Mouse (Mus musculus): ENCODE data around the gene Syngr3. TPM values are rescaled to one million over a fixed set of nuclear protein-coding genes. Genes with fewer than 3 reads are reported as not detected.
"Not testable (repeated sequence)": the region's sequence is repeated elsewhere in the genome, so short reads cannot be mapped to it uniquely, and the experiment has no call there.

Gene Syngr3
- polyA plus RNA-seq, 1 experiment from 2014 or later = 147 TPM

DNA sequence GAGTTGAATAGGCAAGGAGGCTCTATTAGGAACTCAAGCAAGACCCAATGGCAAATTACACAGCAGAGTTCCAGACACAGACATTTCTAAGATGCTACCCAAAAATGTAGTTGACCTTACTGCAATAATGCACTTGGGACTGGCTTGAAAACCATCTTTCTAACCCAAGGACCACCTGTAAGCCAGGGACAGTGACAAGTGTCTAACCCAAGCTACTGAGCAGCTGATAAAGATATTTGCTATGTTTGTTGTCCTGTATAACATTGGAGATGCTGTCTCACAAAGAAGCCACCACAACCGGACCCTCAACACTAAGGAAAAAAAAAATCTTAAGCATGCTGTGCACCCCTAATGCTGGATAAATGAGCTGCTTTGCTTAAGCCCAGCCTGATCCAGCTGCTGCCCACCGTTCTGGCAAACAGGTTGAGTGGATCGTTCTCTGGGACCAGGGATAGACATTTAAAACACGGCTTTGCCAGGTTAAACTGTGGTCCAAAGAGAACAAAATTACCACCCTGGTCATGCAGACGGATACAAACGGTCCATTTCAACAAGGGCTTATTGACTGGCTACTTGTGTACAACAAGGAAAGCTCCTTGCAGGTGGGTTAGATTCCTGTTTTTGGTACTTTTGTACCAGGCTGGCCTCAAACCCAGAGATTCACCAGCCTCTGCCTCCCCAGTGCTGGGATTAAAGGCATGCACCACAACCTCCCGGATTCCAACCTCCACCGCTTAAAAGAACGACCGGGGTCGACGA, 33.5 kb upstream of the Syngr3 start:
- Histone ChIP-seq H3K4me1 (ENCODE audit: control insufficient read depth, insufficient read depth, low read length) (peaks cover 9% of the 10 kb centered on the region), H3K36me3 (ENCODE audit: control insufficient read depth, insufficient read depth, low read length) (peaks cover 16% of the 10 kb centered on the region), H3K9ac (replicated peaks; ENCODE audit: low read length) (peak overlapping the region; percentile 88), H3K4me3 (replicated peaks; ENCODE audit: low read depth, low read length) (peak overlapping the region; percentile 76), H3K27ac (replicated peaks; ENCODE audit: low read depth, low read length) (no peak overlapping the region; the same call in 1 of the 2 replicates), H3K4me2 (ENCODE audit: low read length) (peak overlapping the region; percentile 94), H3K9me3 (ENCODE audit: control insufficient read depth, low read length) (no peaks in the 10 kb centered on the region), H3K27me3 (ENCODE audit: control insufficient read depth, insufficient read depth, low read length) (no peaks in the 10 kb centered on the region)
- no peak for DNase-seq
- 2% methylated on average over 12 of the region's 12 CpGs for WGBS
- no peak for ATAC-seq (ENCODE audit: low FRiP score, low TSS enrichment)

DNA sequence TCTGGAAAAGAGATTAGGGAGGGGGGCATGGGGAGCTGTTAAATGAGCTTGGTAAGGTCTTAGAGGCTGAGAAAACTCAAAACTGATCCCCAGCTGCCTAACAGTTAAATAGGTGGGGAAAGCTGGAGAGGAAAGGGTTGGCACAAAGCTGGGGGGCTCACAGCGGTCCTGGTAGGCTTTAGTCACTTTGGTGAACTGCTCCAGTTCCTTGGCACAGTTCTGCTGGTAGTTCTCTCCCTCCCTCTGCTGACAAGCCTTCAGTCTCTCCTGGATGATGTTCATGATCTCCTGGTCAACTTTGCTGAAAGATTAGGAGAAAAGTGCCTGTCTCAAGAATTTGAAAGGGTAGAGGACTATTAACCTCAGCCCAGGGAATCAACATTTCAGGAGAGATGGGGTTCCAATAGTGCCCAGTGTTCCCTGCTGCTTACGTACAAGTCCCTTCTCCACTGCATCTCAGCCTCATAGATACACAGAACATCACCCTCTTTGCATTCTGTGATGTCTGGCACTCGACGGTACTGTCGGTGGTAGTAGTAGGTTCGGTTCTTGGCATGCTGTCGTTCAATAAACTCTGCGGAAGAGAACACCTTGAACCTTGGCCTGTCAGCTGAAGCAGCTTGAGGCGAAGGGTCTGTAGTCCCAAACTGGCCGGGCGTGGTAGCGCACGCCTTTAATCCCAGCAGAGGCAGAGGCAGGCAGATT, 32.6 kb upstream of the Syngr3 start:
- Histone ChIP-seq H3K27me3 (ENCODE audit: control insufficient read depth, insufficient read depth, low read length) (no peaks in the 10 kb centered on the region), H3K36me3 (ENCODE audit: control insufficient read depth, insufficient read depth, low read length) (peaks cover 16% of the 10 kb centered on the region), H3K9ac (replicated peaks; ENCODE audit: low read length) (no peak overlapping the region), H3K4me3 (replicated peaks; ENCODE audit: low read depth, low read length) (no peak overlapping the region), H3K27ac (replicated peaks; ENCODE audit: low read depth, low read length) (no peak overlapping the region), H3K9me3 (ENCODE audit: control insufficient read depth, low read length) (no peaks in the 10 kb centered on the region), H3K4me1 (ENCODE audit: control insufficient read depth, insufficient read depth, low read length) (peaks cover 9% of the 10 kb centered on the region), H3K4me2 (ENCODE audit: low read length) (peak overlapping the region; percentile 94; the same call in 1 of the 2 replicates)
- DNase-seq = no peak
- no peak for ATAC-seq (ENCODE audit: low FRiP score, low TSS enrichment)
- 36% methylated on average over 13 of the region's 13 CpGs for WGBS

GRCm38 (mm10) chr17:24721383-24721955, 31.7 kb upstream of the Syngr3 start:
- DNase-seq; H3K4me1 ChIP-seq (ENCODE audit: control insufficient read depth, insufficient read depth, low read length); H3K9me3 ChIP-seq (ENCODE audit: control insufficient read depth, low read length); H3K27ac ChIP-seq (replicated peaks; ENCODE audit: low read depth, low read length); H3K27me3 ChIP-seq (ENCODE audit: control insufficient read depth, insufficient read depth, low read length); ATAC-seq (ENCODE audit: low FRiP score, low TSS enrichment): not testable (repeated sequence)
- Histone ChIP-seq H3K4me2 (ENCODE audit: low read length) (peak overlapping the region; percentile 84), H3K9ac (replicated peaks; ENCODE audit: low read length) (peak overlapping the region; percentile 34; the same call in 1 of the 2 replicates), H3K36me3 (ENCODE audit: control insufficient read depth, insufficient read depth, low read length) (peaks cover 17% of the 10 kb centered on the region), H3K4me3 (replicated peaks; ENCODE audit: low read depth, low read length) (peak overlapping the region; percentile 19)
- 71% methylated on average over 7 of the region's 7 CpGs for WGBS

GRCm38 (mm10) chr17:24720616-24721015, 30.9 kb upstream of the Syngr3 start:
- H3K4me1 ChIP-seq (ENCODE audit: control insufficient read depth, insufficient read depth, low read length); ATAC-seq (ENCODE audit: low FRiP score, low TSS enrichment); H3K27me3 ChIP-seq (ENCODE audit: control insufficient read depth, insufficient read depth, low read length); DNase-seq; H3K27ac ChIP-seq (replicated peaks; ENCODE audit: low read depth, low read length); H3K9me3 ChIP-seq (ENCODE audit: control insufficient read depth, low read length): not testable (repeated sequence)
- peak overlapping the region; percentile 77 for H3K9ac ChIP-seq (replicated peaks; ENCODE audit: low read length)
- peak overlapping the region; percentile 84 for H3K4me2 ChIP-seq (ENCODE audit: low read length)
- H3K36me3 ChIP-seq (ENCODE audit: control insufficient read depth, insufficient read depth, low read length) = peaks cover 24% of the 10 kb centered on the region
- peak overlapping the region; percentile 85 for H3K4me3 ChIP-seq (replicated peaks; ENCODE audit: low read depth, low read length)
- under 1% methylated on average over 11 of the region's 11 CpGs for WGBS

GRCm38 (mm10) chr17:24719494-24720222, 29.9 kb upstream of the Syngr3 start:
- WGBS = under 1% methylated on average over 61 of the region's 61 CpGs
- Histone ChIP-seq H3K9ac (replicated peaks; ENCODE audit: low read length) (peak overlapping the region; percentile 80), H3K36me3 (ENCODE audit: control insufficient read depth, insufficient read depth, low read length) (peaks cover 29% of the 10 kb centered on the region), H3K4me1 (ENCODE audit: control insufficient read depth, insufficient read depth, low read length) (peaks cover 9% of the 10 kb centered on the region), H3K27me3 (ENCODE audit: control insufficient read depth, insufficient read depth, low read length) (no peaks in the 10 kb centered on the region), H3K4me2 (ENCODE audit: low read length) (peak overlapping the region; percentile 84), H3K27ac (replicated peaks; ENCODE audit: low read depth, low read length) (peak overlapping the region; percentile 84), H3K4me3 (replicated peaks; ENCODE audit: low read depth, low read length) (peak overlapping the region; percentile 85), H3K9me3 (ENCODE audit: control insufficient read depth, low read length) (no peaks in the 10 kb centered on the region)
- ATAC-seq (ENCODE audit: low FRiP score, low TSS enrichment) (peak; percentile 97), DNase-seq (peak; percentile 99)

GRCm38 (mm10) chr17:24718938-24719337, 29.2 kb upstream of the Syngr3 start:
- not testable (repeated sequence) for H3K4me1 ChIP-seq (ENCODE audit: control insufficient read depth, insufficient read depth, low read length)

GRCm38 (mm10) chr17:24717943-24718342, 28.2 kb upstream of the Syngr3 start, which contains the start of the genes Rnf151 and Rps2:
Rnf151 (minus strand) TSS chr17:24718063.
Rps2 (plus strand) TSS chr17:24718116.
- Histone ChIP-seq H3K36me3 (ENCODE audit: control insufficient read depth, insufficient read depth, low read length) (peaks cover 29% of the 10 kb centered on the region), H3K27ac (replicated peaks; ENCODE audit: low read depth, low read length) (no peak within 1 kb of the TSS), H3K4me2 (ENCODE audit: low read length) (peak within 1 kb of the TSS; percentile 84), H3K4me3 (replicated peaks; ENCODE audit: low read depth, low read length) (peak within 1 kb of the TSS; percentile 85; the same call in 1 of the 2 replicates), H3K9ac (replicated peaks; ENCODE audit: low read length) (no peak within 1 kb of the TSS; the same call in 1 of the 2 replicates), H3K27me3 (ENCODE audit: control insufficient read depth, insufficient read depth, low read length) (no peaks in the 10 kb centered on the region), H3K4me1 (ENCODE audit: control insufficient read depth, insufficient read depth, low read length) (peaks cover under 1% of the 10 kb centered on the region; the same call in 1 of the 2 replicates), H3K9me3 (ENCODE audit: control insufficient read depth, low read length) (no peaks in the 10 kb centered on the region)
- DNase-seq = no peak
- WGBS = 87% methylated on average over 4 of the region's 4 CpGs
- no peak for ATAC-seq (ENCODE audit: low FRiP score, low TSS enrichment)

More at GRCm38 (mm10) chr17:24718938-24719337, 29.2 kb upstream of the Syngr3 start:
- not testable (repeated sequence) for ATAC-seq (ENCODE audit: low FRiP score, low TSS enrichment); H3K27me3 ChIP-seq (ENCODE audit: control insufficient read depth, insufficient read depth, low read length); H3K27ac ChIP-seq (replicated peaks; ENCODE audit: low read depth, low read length); H3K9me3 ChIP-seq (ENCODE audit: control insufficient read depth, low read length); DNase-seq
- H3K4me3 ChIP-seq (replicated peaks; ENCODE audit: low read depth, low read length) = peak overlapping the region; percentile 85
- H3K9ac ChIP-seq (replicated peaks; ENCODE audit: low read length) = peak overlapping the region; percentile 80; the same call in 1 of the 2 replicates
- 68% methylated on average over 5 of the region's 5 CpGs for WGBS
- peak overlapping the region; percentile 84 for H3K4me2 ChIP-seq (ENCODE audit: low read length)
- peaks cover 29% of the 10 kb centered on the region for H3K36me3 ChIP-seq (ENCODE audit: control insufficient read depth, insufficient read depth, low read length)

DNA sequence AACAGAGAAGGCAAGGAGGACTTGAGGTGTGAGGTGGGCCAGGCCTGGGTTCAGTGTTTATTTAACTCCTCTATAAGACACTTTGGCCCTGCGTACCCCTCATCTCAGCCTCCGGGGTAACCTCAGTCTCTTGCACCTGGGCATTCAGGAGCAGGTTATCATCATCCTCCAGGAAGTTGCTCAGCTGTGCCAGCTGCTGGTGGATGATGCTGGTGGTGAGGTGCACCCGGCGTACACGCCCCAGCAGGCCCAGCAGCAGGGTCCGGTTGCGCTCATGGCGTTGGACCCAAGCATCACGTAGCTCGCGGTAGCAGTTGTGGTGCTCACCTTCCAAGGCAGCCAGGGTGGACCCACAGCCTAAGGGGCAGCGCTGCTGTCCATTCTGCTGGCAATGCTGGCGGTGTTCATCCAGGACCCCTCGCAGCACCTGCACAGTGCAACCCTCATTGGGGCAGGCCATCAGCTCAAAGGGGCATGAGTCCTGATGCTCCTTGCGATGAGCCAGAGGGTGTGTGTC, 26.5 kb upstream of the Syngr3 start:
- Histone ChIP-seq H3K27ac (replicated peaks; ENCODE audit: low read depth, low read length) (no peak overlapping the region), H3K4me3 (replicated peaks; ENCODE audit: low read depth, low read length) (no peak overlapping the region), H3K9me3 (ENCODE audit: control insufficient read depth, low read length) (no peaks in the 10 kb centered on the region), H3K4me2 (ENCODE audit: low read length) (no peak overlapping the region), H3K9ac (replicated peaks; ENCODE audit: low read length) (no peak overlapping the region), H3K27me3 (ENCODE audit: control insufficient read depth, insufficient read depth, low read length) (no peaks in the 10 kb centered on the region), H3K4me1 (ENCODE audit: control insufficient read depth, insufficient read depth, low read length) (no peaks in the 10 kb centered on the region), H3K36me3 (ENCODE audit: control insufficient read depth, insufficient read depth, low read length) (peaks cover 15% of the 10 kb centered on the region)
- ATAC-seq (ENCODE audit: low FRiP score, low TSS enrichment) (no peak), DNase-seq (no peak)
- WGBS = 95% methylated on average over 15 of the region's 15 CpGs
